Comparison of ENCODE assay signal across 10 mouse cellular contexts in the genomic region with DNA sequence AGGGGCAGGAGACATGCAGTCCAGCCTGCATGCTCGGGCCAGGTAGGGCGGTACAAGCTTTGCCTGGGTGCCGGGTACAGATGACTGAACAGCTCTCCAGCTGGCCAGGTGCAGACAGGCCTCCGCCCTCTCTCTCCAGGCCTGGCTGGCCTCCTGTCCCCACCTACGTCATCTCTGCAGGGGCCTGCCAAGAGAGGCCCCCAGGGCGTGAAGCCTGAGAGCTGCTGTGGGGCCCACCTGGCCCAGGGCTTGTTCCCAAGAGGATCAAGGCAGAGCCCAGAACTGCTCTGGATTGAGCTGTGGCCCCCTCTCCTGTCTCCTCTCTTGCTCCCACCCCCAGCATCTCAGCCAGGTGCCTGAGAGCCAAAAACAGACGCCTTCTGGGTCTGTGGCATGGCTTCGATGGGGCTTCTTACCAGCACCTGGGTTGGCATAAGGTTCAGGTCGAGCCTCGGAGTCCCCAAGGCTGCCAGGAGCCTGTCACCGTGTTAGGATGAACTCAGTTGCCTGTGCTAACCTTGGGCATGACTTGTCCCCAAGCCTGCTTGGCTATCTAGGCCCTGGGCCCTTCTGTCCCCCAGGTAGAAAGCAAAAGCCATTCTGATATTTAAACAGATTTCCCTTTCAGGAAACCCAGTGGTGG. TPM values are rescaled to one million over a fixed set of nuclear protein-coding genes. Genes with fewer than 3 reads are reported as not detected.
A peak's percentile ranks its signal among the peaks of the same experiment; 100 is the strongest.
DNase-seq lines count a peak whose midpoint lies in the region; ATAC-seq lines count a peak whose summit lies in the region.
"Had no signal": no experiment of that assay in that cellular context is flagged by ENCODE, and none has a peak within 500 bp of the region (broad histone marks: within the 10 kb centered on the region; RNA-seq: fewer than 3 reads in every experiment).

No protein-coding gene starts in this region.

- H3K4me2 ChIP-seq in liver, embryonic 12.5 days, result no peak overlapping the region
- no peak overlapping the region for H3K4me2 ChIP-seq in embryonic facial prominence, embryonic 13.5 days
- H3K4me2 ChIP-seq in liver, embryonic 13.5 days, result no peak overlapping the region
- H3K4me2 ChIP-seq in hindbrain, embryonic 11.5 days (replicated peaks; ENCODE audit: low read depth, low read length), result no peak overlapping the region

- H3K36me3 ChIP-seq in liver, embryonic 12.5 days, result peaks cover 6% of the 10 kb centered on the region; the same call in 1 of the 2 replicates
- peaks cover 17% of the 10 kb centered on the region for H3K36me3 ChIP-seq in embryonic facial prominence, embryonic 13.5 days
- peaks cover 9% of the 10 kb centered on the region; the same call in 1 of the 2 replicates for H3K36me3 ChIP-seq in liver, embryonic 13.5 days
- H3K36me3 ChIP-seq in hindbrain, embryonic 11.5 days (ENCODE audit: control insufficient read depth, insufficient read depth, low read length), result no peaks in the 10 kb centered on the region

- no peak for ATAC-seq in liver, embryonic 12.5 days
- no peak for ATAC-seq in embryonic facial prominence, embryonic 13.5 days (ENCODE audit: insufficient number of reproducible peaks, insufficient read depth, low FRiP score, low TSS enrichment, low read depth)
- no peak for ATAC-seq in liver, embryonic 13.5 days (ENCODE audit: low read depth)
- no peak for ATAC-seq in hindbrain, embryonic 11.5 days (ENCODE audit: low FRiP score)
- no peak for ATAC-seq in inflammation-experienced regulatory T-cells, adult 6 months

- H3K9ac ChIP-seq in liver, embryonic 12.5 days, result no peak overlapping the region
- peak overlapping the region; percentile 40; the same call in 1 of the 2 replicates for H3K9ac ChIP-seq in embryonic facial prominence, embryonic 13.5 days
- H3K9ac ChIP-seq in liver, embryonic 13.5 days, result no peak overlapping the region
- no peak overlapping the region for H3K9ac ChIP-seq in hindbrain, embryonic 11.5 days (ENCODE audit: low read depth, low read length)

- peaks cover 47% of the 10 kb centered on the region for H3K4me1 ChIP-seq in liver, embryonic 12.5 days
- H3K4me1 ChIP-seq in embryonic facial prominence, embryonic 13.5 days, result peaks cover 39% of the 10 kb centered on the region
- peaks cover 46% of the 10 kb centered on the region for H3K4me1 ChIP-seq in liver, embryonic 13.5 days (replicated peaks)
- H3K4me1 ChIP-seq in hindbrain, embryonic 11.5 days (replicated peaks; ENCODE audit: control insufficient read depth, insufficient read depth, low read length), result peaks cover 7% of the 10 kb centered on the region; the same call in 1 of the 2 replicates

- no peaks in the 10 kb centered on the region for H3K27me3 ChIP-seq in liver, embryonic 12.5 days (replicated peaks)
- no peaks in the 10 kb centered on the region for H3K27me3 ChIP-seq in embryonic facial prominence, embryonic 13.5 days
- H3K27me3 ChIP-seq in liver, embryonic 13.5 days, result no peaks in the 10 kb centered on the region
- H3K27me3 ChIP-seq in hindbrain, embryonic 11.5 days (ENCODE audit: control insufficient read depth, insufficient read depth, low read length), result no peaks in the 10 kb centered on the region

- 0 out of 2 replicates have a peak overlapping the region, but pooled peaks have one; percentile 34 for H3K27ac ChIP-seq in liver, embryonic 12.5 days
- peak overlapping the region; percentile 44; the same call in 1 of the 2 replicates for H3K27ac ChIP-seq in embryonic facial prominence, embryonic 13.5 days
- H3K27ac ChIP-seq in liver, embryonic 13.5 days, result peak overlapping the region; percentile 14; the same call in 1 of the 2 replicates
- no peak overlapping the region for H3K27ac ChIP-seq in hindbrain, embryonic 11.5 days (ENCODE audit: low read depth, low read length)

- H3K9me3 ChIP-seq in liver, embryonic 12.5 days (replicated peaks), result no peaks in the 10 kb centered on the region; the same call in 1 of the 2 replicates
- no peaks in the 10 kb centered on the region; the same call in 1 of the 2 replicates for H3K9me3 ChIP-seq in embryonic facial prominence, embryonic 13.5 days
- no peaks in the 10 kb centered on the region for H3K9me3 ChIP-seq in liver, embryonic 13.5 days (replicated peaks)
- H3K9me3 ChIP-seq in hindbrain, embryonic 11.5 days (ENCODE audit: control insufficient read depth, low read length), result no peaks in the 10 kb centered on the region

- no peak overlapping the region for H3K4me3 ChIP-seq in liver, embryonic 12.5 days
- H3K4me3 ChIP-seq in embryonic facial prominence, embryonic 13.5 days, result no peak overlapping the region
- H3K4me3 ChIP-seq in liver, embryonic 13.5 days (replicated peaks), result no peak overlapping the region
- H3K4me3 ChIP-seq in hindbrain, embryonic 11.5 days (ENCODE audit: low read depth, low read length), result no peak overlapping the region

- whole genome bisulfite sequencing in liver, embryonic 12.5 days (ENCODE audit: insufficient replicate concordance), result 75% methylated on average over 11 of the region's 11 CpGs
- WGBS in embryonic facial prominence, embryonic 13.5 days, result 67% methylated on average over 11 of the region's 11 CpGs
- 78% methylated on average over 11 of the region's 11 CpGs for WGBS in liver, embryonic 13.5 days (ENCODE audit: insufficient replicate concordance)
- WGBS in hindbrain, embryonic 11.5 days, result 77% methylated on average over 11 of the region's 11 CpGs

- no peak for DNase-seq in liver
- DNase-seq in kidney, adult 9 months, result peak; percentile 25
- no peak for DNase-seq in liver, embryonic 13.5 days
- DNase-seq in spleen, postnatal 4 days (ENCODE audit: low spot score in 2 of 2), result no peak
- DNase-seq in hindbrain, embryonic 11.5 days (ENCODE audit: low spot score), result no peak
- DNase-seq: adrenal gland, adult 8-10 months; midbrain, embryonic 14.5 days had no signal

RNA-seq across cellular contexts. Expression of gene Crtc1, which starts 32.8 kb away (rescaled TPM):
- polyA plus RNA-seq in liver, embryonic 12.5 days (2016; fragmentation: Nextera tagmentation; extraction: Ambion mirVana), result 6.6 and 6.9 TPM in 2 replicates
- 26.6 and 28.1 TPM in 2 replicates for polyA plus RNA-seq in embryonic facial prominence, embryonic 13.5 days (2015; fragmentation: Nextera tagmentation; extraction: Ambion mirVana)
- 3.9 and 4.9 TPM in 2 replicates for polyA plus RNA-seq in liver, embryonic 13.5 days (2015; fragmentation: Nextera tagmentation; extraction: Ambion mirVana)
- 13.6 and 14.2 TPM in 2 replicates for polyA plus RNA-seq in hindbrain, embryonic 11.5 days (2014; fragmentation: Nextera tagmentation; extraction: Ambion mirVana)
- 1 to 10 TPM; 5.0 to 8.7 (median 7.2) TPM for polyA plus RNA-seq in inflammation-experienced regulatory T-cells, adult 6 months (2017; shearing (Covaris generic))

RNA-seq across cellular contexts. Expression of gene Comp, which starts 33.2 kb away (rescaled TPM):
- 0.27 and 0.63 TPM in 2 replicates for polyA plus RNA-seq in liver, embryonic 12.5 days (2016; fragmentation: Nextera tagmentation; extraction: Ambion mirVana)
- polyA plus RNA-seq in embryonic facial prominence, embryonic 13.5 days (2015; fragmentation: Nextera tagmentation; extraction: Ambion mirVana), result 0.59 and 0.81 TPM in 2 replicates
- 0.48 and 0.58 TPM in 2 replicates for polyA plus RNA-seq in liver, embryonic 13.5 days (2015; fragmentation: Nextera tagmentation; extraction: Ambion mirVana)
- 0.08 and 0.11 TPM in 2 replicates for polyA plus RNA-seq in hindbrain, embryonic 11.5 days (2014; fragmentation: Nextera tagmentation; extraction: Ambion mirVana)
- polyA plus RNA-seq in inflammation-experienced regulatory T-cells, adult 6 months (2017; shearing (Covaris generic)), result under 1 TPM in 2 of 3 experiments, not detected in 1; 0.24 to 0.40 TPM

RNA-seq across cellular contexts. Expression of gene Upf1, which starts 53.5 kb away (rescaled TPM):
- 30.4 and 30.5 TPM in 2 replicates for polyA plus RNA-seq in liver, embryonic 12.5 days (2016; fragmentation: Nextera tagmentation; extraction: Ambion mirVana)
- 20.3 and 22.1 TPM in 2 replicates for polyA plus RNA-seq in embryonic facial prominence, embryonic 13.5 days (2015; fragmentation: Nextera tagmentation; extraction: Ambion mirVana)
- polyA plus RNA-seq in liver, embryonic 13.5 days (2015; fragmentation: Nextera tagmentation; extraction: Ambion mirVana), result 11.5 and 12.8 TPM in 2 replicates
- polyA plus RNA-seq in hindbrain, embryonic 11.5 days (2014; fragmentation: Nextera tagmentation; extraction: Ambion mirVana), result 21.4 TPM in 2 replicates
- polyA plus RNA-seq in inflammation-experienced regulatory T-cells, adult 6 months (2017; shearing (Covaris generic)), result 10 to 100 TPM; 13.6 to 17.4 (median 14.2) TPM
